Mouse (Mus musculus) MEL (cell line): Measurements from ENCODE around the gene Lipc. TPM values are rescaled to one million over a fixed set of nuclear protein-coding genes. Genes with fewer than 3 reads are reported as not detected.

ENCODE experiments used
- DNase-seq: peaks from one replicate; pipeline ENCODE4 v3.0.0; 2011; ENCODE audit warnings: low read depth, low spot score
- H3K27ac ChIP-seq: 2 replicates; pipeline ENCODE4 v1.5.1; 2012; ENCODE audit warnings: low read depth, mild to moderate bottlenecking, control low read depth, low read length, moderate library complexity; ENCODE audit not compliant: control insufficient read depth
- H3K27me3 ChIP-seq, 2 experiments: fragments of 150-350 bp in 1 of 2; sonication (generic) in 1 of 2; 2 replicates each; pipeline ENCODE4 v1.6.1; 2012; ENCODE audit warnings: low read length in 2 of 2, mild to moderate bottlenecking in 2 of 2, improper control_type of control experiment in 1 of 2, moderate library complexity in 1 of 2; ENCODE audit not compliant: insufficient read depth in 2 of 2, control insufficient read depth in 1 of 2
- H3K36me3 ChIP-seq, 2 experiments: 2 replicates each; pipeline ENCODE4 v1.6.1; 2012 to 2014; ENCODE audit warnings: low read length in 2 of 2, improper control_type of control experiment in 1 of 2, inconsistent platforms in 1 of 2, mild to moderate bottlenecking in 1 of 2; ENCODE audit not compliant: insufficient read depth in 2 of 2, control insufficient read depth in 1 of 2
- H3K4me1 ChIP-seq, 2 experiments: fragments of 150-350 bp in 1 of 2; sonication (generic) in 1 of 2; 2 replicates each; pipeline ENCODE4 v1.6.1; 2012; ENCODE audit warnings: low read length in 2 of 2, improper control_type of control experiment in 1 of 2, mild to moderate bottlenecking in 1 of 2; ENCODE audit not compliant: insufficient read depth in 2 of 2, control insufficient read depth in 1 of 2
- H3K4me3 ChIP-seq, 2 experiments: fragments of 150-350 bp in 1 of 2; sonication (generic) in 1 of 2; 2 replicates each; pipeline ENCODE4 v1.5.1; 2012; ENCODE audit warnings: low read depth in 2 of 2, low read length in 2 of 2, mild to moderate bottlenecking in 2 of 2, moderate library complexity in 2 of 2, control low read depth in 1 of 2, improper control_type of control experiment in 1 of 2; ENCODE audit not compliant: control insufficient read depth in 1 of 2, insufficient read depth in 1 of 2
- H3K79me2 ChIP-seq: 2 replicates; pipeline ENCODE4 v1.6.1; 2012; ENCODE audit warnings: mild to moderate bottlenecking, low read length, moderate library complexity; ENCODE audit not compliant: control insufficient read depth, poor library complexity, insufficient read depth
- H3K9ac ChIP-seq: 2 replicates; pipeline ENCODE4 v1.6.1; 2012; ENCODE audit warnings: low read depth, mild to moderate bottlenecking, control low read depth, low read length, moderate library complexity; ENCODE audit not compliant: control insufficient read depth, poor library complexity, severe bottlenecking
- H3K9me3 ChIP-seq: fragments of 150-350 bp; sonication (generic); replicated peaks from 2 replicates; pipeline ENCODE4 v1.6.1; 2012; ENCODE audit warnings: mild to moderate bottlenecking, low read length, improper control_type of control experiment, moderate library complexity; ENCODE audit not compliant: insufficient read depth
- BHLHE40 ChIP-seq: IDR thresholded peaks from 2 replicates; pipeline ENCODE4 v1.6.1; 2012; ENCODE audit warnings: low read depth, mild to moderate bottlenecking, inconsistent platforms, low read length, improper control_type of control experiment, borderline replicate concordance
- CHD1 ChIP-seq: IDR thresholded peaks from 2 replicates; pipeline ENCODE4 v1.6.1; 2012; ENCODE audit warnings: low read depth, mild to moderate bottlenecking, inconsistent platforms, low read length, improper control_type of control experiment
- CTCF ChIP-seq, 3 experiments: IDR thresholded peaks in 2 of 3; conservative IDR thresholded peaks in 1 of 3; 2 replicates each; pipeline ENCODE4 v1.5.1; 2011 to 2012; ENCODE audit warnings: low read length in 3 of 3, low read depth in 2 of 3, mild to moderate bottlenecking in 2 of 3, improper control_type of control experiment in 1 of 3, inconsistent platforms in 1 of 3, mixed read lengths in 1 of 3, moderate library complexity in 1 of 3; ENCODE audit not compliant: control insufficient read depth in 1 of 3, insufficient read depth in 1 of 3, poor library complexity in 1 of 3, severe bottlenecking in 1 of 3
- GABPA ChIP-seq: IDR thresholded peaks from 2 replicates; pipeline ENCODE4 v1.6.1; 2012; ENCODE audit warnings: low read depth, mild to moderate bottlenecking, inconsistent platforms, low read length, improper control_type of control experiment, moderate library complexity
- GATA1 ChIP-seq: IDR thresholded peaks from 2 replicates; pipeline ENCODE4 v1.6.1; 2011; ENCODE audit warnings: low read depth, low read length, improper control_type of control experiment
- JUND ChIP-seq: IDR thresholded peaks from 2 replicates; pipeline ENCODE4 v1.6.1; 2011; ENCODE audit warnings: low read depth, mild to moderate bottlenecking, improper control_type of control experiment, low read length
- KAT2A ChIP-seq: conservative IDR thresholded peaks from 2 replicates; pipeline ENCODE4 v1.6.1; 2012; ENCODE audit warnings: low read depth, low read length, improper control_type of control experiment, inconsistent platforms
- MAX ChIP-seq: IDR thresholded peaks from 2 replicates; pipeline ENCODE4 v1.6.1; 2011; ENCODE audit warnings: low read length, improper control_type of control experiment
- MEF2A ChIP-seq: IDR thresholded peaks from 2 replicates; pipeline ENCODE4 v1.6.1; 2014; ENCODE audit warnings: low read depth, mild to moderate bottlenecking, inconsistent platforms, low read length, improper control_type of control experiment; ENCODE audit not compliant: poor library complexity, insufficient replicate concordance, severe bottlenecking; ENCODE audit errors: extremely low read depth
- MXI1 ChIP-seq: IDR thresholded peaks from 2 replicates; pipeline ENCODE4 v1.6.1; 2011; ENCODE audit warnings: mild to moderate bottlenecking, low read depth, low read length, improper control_type of control experiment
- NELFE ChIP-seq: IDR thresholded peaks from 2 replicates; pipeline ENCODE4 v1.6.1; 2011; ENCODE audit warnings: low read depth, low read length, improper control_type of control experiment
- POLR2AphosphoS5 ChIP-seq: IDR thresholded peaks from 2 replicates; pipeline ENCODE4 v1.6.1; 2012; ENCODE audit warnings: low read depth, borderline replicate concordance, mild to moderate bottlenecking, inconsistent platforms, low read length, moderate library complexity, mixed read lengths
- RAD21 ChIP-seq: IDR thresholded peaks from 2 replicates; pipeline ENCODE4 v1.6.1; 2011; ENCODE audit warnings: mild to moderate bottlenecking, low read depth, low read length, improper control_type of control experiment
- TCF12 ChIP-seq: IDR thresholded peaks from 2 replicates; pipeline ENCODE4 v1.6.1; 2014; ENCODE audit warnings: low read depth, mild to moderate bottlenecking, inconsistent platforms, low read length, improper control_type of control experiment, moderate library complexity
- UBTF ChIP-seq: IDR thresholded peaks from 2 replicates; pipeline ENCODE4 v1.6.1; 2012; ENCODE audit warnings: low read depth, mild to moderate bottlenecking, inconsistent platforms, low read length, improper control_type of control experiment, moderate library complexity, borderline replicate concordance; ENCODE audit not compliant: insufficient read depth
- USF1 ChIP-seq: IDR thresholded peaks from 2 replicates; pipeline ENCODE4 v1.6.1; 2014; ENCODE audit warnings: low read depth, mild to moderate bottlenecking, inconsistent platforms, low read length, improper control_type of control experiment, moderate library complexity
- USF2 ChIP-seq, 2 experiments: IDR thresholded peaks; 2 replicates each; pipeline ENCODE4 v1.6.1; 2011 to 2012; ENCODE audit warnings: improper control_type of control experiment in 2 of 2, low read length in 2 of 2, borderline replicate concordance in 1 of 2, inconsistent platforms in 1 of 2, low read depth in 1 of 2, mild to moderate bottlenecking in 1 of 2; ENCODE audit not compliant: insufficient read depth in 1 of 2
- ZC3H11A ChIP-seq: IDR thresholded peaks from 2 replicates; pipeline ENCODE4 v1.6.1; 2012; ENCODE audit warnings: low read depth, mild to moderate bottlenecking, inconsistent platforms, low read length, improper control_type of control experiment
- ZKSCAN1 ChIP-seq: IDR thresholded peaks from 2 replicates; pipeline ENCODE4 v1.6.1; 2012; ENCODE audit warnings: low read depth, mild to moderate bottlenecking, inconsistent platforms, low read length, improper control_type of control experiment, moderate library complexity
- polyA plus RNA-seq, 2 experiments: library from polyadenylated mRNA; stranded (reverse) in 1 of 2; unstranded in 1 of 2; fragments of >175 nt in 1 of 2; fragments of >200 nt in 1 of 2; gene quantifications; 2 replicates each; pipeline versions ENCODE4 v1.2.1 to v1.2.4; 2012; ENCODE audit warnings: low replicate concordance in 2 of 2, low read depth in 1 of 2; ENCODE audit not compliant: insufficient read length in 2 of 2, insufficient read depth in 1 of 2, missing spikeins in 1 of 2
- total RNA-seq: library from RNA; depleted of rRNA; stranded (reverse); fragments of 300-350 nt; gene quantifications from 2 replicates; pipeline ENCODE4 v1.2.3, GENCODE M21; 2012

Lipc gene
- total and polyA plus RNA-seq, 3 experiments = 0.07 TPM; not detected in 2

DNA sequence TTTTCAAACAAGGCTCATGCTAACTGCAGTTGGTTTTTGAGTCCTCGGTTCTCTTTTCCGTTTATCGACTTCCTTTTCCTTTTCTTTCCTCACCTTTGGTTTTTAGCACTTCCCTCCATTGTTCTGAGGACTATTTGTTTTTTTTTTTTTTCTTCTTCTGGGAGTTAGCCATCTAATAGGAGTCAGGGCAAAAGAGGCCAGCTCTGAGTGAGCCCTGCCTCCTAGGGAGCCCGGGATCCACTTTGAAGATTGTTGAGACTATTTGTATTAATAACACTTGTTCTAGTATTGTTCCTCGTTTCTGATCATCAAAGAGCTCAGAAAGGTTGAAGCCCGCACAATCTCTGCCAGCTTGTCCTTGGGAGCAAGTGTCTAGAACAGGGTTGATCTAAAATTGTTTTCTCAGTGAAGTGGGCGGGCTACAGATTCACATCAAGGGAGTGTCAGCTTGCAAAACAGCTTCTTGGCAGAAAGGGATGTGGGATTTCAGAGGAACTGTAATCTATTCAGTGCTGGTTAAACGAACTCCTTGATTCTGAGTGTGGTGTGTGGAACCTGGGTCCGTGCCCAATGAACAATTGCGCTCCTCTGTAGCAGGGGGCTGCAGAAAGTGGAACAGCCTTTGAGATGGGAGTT is 103.8 kb downstream of the Lipc start (continued):
- TF ChIP-seq POLR2AphosphoS5 = no peak
- TF ChIP-seq CHD1 = no peak
- no peak for TF ChIP-seq GABPA
- peak; percentile 56; the same call in 1 of the 2 replicates for TF ChIP-seq TCF12
- no peak for TF ChIP-seq NELFE
- peak; percentile 48; the same call in 1 of the 2 replicates for TF ChIP-seq GATA1
- TF ChIP-seq RAD21 = no peak
- TF ChIP-seq KAT2A = no peak
- TF ChIP-seq UBTF = no peak
- TF ChIP-seq BHLHE40 = no peak
- TF ChIP-seq CTCF (IDR thresholded peaks at IDR 0.05 in 2 of 3, conservative IDR thresholded peaks at IDR 0.05 in 1 of 3; ENCODE audit: control insufficient read depth in 1 of 3, insufficient read depth in 1 of 3, low read depth in 2 of 3, low read length in 3 of 3, poor library complexity in 1 of 3, severe bottlenecking in 1 of 3) = no peak
- no peak for TF ChIP-seq MAX
- TF ChIP-seq JUND = no peak
- TF ChIP-seq MXI1 = no peak
- TF ChIP-seq ZC3H11A = no peak
- TF ChIP-seq ZKSCAN1 = no peak
- TF ChIP-seq MEF2A = no peak

DNA sequence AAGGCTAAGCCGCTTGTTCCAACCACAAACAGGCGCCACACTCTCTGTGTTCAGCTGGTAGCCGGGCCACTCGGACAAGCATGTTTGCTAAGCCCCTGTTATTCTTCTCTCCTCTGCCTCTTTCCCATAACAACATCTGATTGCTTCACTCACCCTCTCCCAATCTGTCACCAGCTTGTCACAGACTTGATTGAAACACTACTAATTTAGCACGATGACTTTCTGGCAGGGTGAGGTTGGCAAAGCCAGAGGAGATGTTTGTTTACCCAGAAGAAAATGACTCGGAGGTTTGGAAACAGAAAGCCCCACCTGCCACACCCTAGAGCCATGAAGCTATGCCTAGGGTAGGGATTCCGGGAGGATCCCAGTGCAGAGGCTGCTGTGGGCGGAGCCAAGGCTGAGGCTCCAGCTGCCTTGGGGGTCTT is 104.4 kb downstream of the Lipc start:
- TF ChIP-seq USF2 (IDR thresholded peaks at IDR 0.05; ENCODE audit: borderline replicate concordance in 1 of 2, insufficient read depth in 1 of 2, low read depth in 1 of 2, low read length in 2 of 2) = no peak
- no peak for TF ChIP-seq GABPA
- TF ChIP-seq USF1 = no peak
- no peak overlapping the region; the same call in 1 of the 2 replicates for H3K27ac ChIP-seq
- peaks cover 0 to 16% of the 10 kb centered on the region in 2 experiments; a peak in 2 of 4 replicates for H3K36me3 ChIP-seq
- H3K27me3 ChIP-seq = no peaks in the 10 kb centered on the region
- DNase-seq = no peak
- H3K4me3 ChIP-seq = no peak overlapping the region
- H3K9me3 ChIP-seq = no peaks in the 10 kb centered on the region
- no peaks in the 10 kb centered on the region for H3K79me2 ChIP-seq
- no peak overlapping the region for H3K9ac ChIP-seq
- peaks cover 6 to 20% of the 10 kb centered on the region in 2 experiments for H3K4me1 ChIP-seq
